Mouse (Mus musculus) central nervous system, embryonic 11.5 days (tissue): Measurements from ENCODE around the gene Ifi208. TPM values are rescaled to one million over a fixed set of nuclear protein-coding genes. Genes with fewer than 3 reads are reported as not detected.

Experiments used
- polyA plus RNA-seq: library from polyadenylated mRNA; depleted of rRNA; stranded (reverse); fragments of >200 nt; gene quantifications from 2 replicates; pipeline ENCODE4 v1.2.3, GENCODE M21; 2012; rRNA removed

The Ifi208 gene
- 0.02 TPM in 2 replicates for polyA plus RNA-seq

DNA sequence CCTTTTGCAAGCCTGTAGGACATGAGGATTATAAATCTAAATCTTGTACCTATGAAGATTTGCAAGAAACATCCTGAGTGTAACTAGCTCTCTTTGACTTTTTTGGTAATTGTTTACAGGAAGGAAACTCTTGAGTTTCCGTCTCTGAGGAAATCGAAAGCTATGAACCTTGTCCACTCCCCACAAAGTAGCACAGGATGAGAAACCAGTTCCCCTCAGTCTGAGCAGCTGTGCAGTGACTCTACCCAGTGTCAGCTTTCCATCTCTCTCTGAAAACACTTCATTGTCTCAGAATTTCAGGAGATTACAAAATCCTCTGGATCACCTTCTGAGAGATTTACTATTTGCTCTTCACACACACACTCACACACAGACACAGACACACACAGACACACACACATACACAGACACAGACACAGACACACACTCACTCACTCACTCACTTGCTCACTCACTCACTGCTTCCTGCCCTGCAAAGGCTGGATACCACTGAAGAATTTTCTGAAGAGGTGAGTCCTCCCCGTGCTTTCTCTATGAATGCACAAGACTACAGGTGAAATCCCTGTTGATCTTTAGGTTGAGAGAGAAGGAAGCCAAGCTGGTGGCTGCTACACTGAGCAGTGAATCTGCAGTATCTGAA, at the start of gene Ifi208:
Gene Ifi208 (plus strand): TSS at position 218 of the 640 bp plus-strand sequence.

DNA sequence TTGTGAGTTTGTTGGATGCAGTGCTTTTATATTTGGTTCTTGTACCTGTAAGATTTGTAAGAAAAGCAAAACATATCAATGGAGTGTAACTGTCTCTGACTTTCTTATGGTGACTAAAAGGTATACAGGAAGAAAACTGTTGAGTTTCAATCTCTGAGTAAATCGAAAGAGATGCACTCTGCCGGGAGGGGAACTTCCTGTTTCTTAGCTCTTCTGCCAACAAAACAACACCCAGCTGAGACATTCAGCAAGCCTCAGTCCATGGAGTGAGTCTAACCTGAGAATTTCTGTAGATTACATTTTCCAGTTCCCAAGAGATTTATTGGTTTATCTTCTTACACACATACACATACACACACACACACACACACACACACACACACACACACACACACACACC, 42.9 kb upstream of the Ifi208 start, which contains the start of gene Ifi209:
Gene Ifi209 (plus strand): TSS at position 296 of the 400 bp plus-strand sequence.

GRCm38 (mm10) chr1:173741656-173742055, 68.2 kb downstream of the Ifi208 start, which contains the start of gene Ifi207:
Gene Ifi207 (minus strand): TSS chr1:173741747.

Other genes with a start within 250 kb of the Ifi208 start
- 0.02 and 0.06 TPM in 2 replicates for gene Ifi206, start 182.6 kb upstream of the Ifi208 start, polyA plus RNA-seq
- not detected in 2 replicates for gene Ifi214, start 137.7 kb upstream of the Ifi208 start, polyA plus RNA-seq
- gene Ifi213, start 74.4 kb upstream of the Ifi208 start, polyA plus RNA-seq = not detected in 2 replicates
- gene Ifi209, start 42.8 kb upstream of the Ifi208 start, polyA plus RNA-seq = 0.04 and 0.10 TPM in 2 replicates
- 0.54 and 0.88 TPM in 2 replicates for gene Ifi207, start 68.1 kb downstream of the Ifi208 start, polyA plus RNA-seq
- 0.83 and 1.1 TPM in 2 replicates for gene Ifi204, start 93.3 kb downstream of the Ifi208 start, polyA plus RNA-seq
- 0.19 and 0.34 TPM in 2 replicates for gene Ifi211, start 239.4 kb downstream of the Ifi208 start, polyA plus RNA-seq